Mouse (Mus musculus) myocyte (in vitro differentiated cells): ENCODE data around the gene Tsc1.

Experiments
- E2F4 ChIP-seq: IDR thresholded peaks from one replicate; pipeline ENCODE4 v1.6.1; 2011; ENCODE audit warnings: mild to moderate bottlenecking, control low read depth, moderate library complexity; ENCODE audit not compliant: insufficient read depth
- MAX ChIP-seq: IDR thresholded peaks from one replicate; pipeline ENCODE4 v1.6.1; 2011; ENCODE audit warnings: low read depth, mild to moderate bottlenecking, control low read depth
- MYOD1 ChIP-seq, 3 experiments: IDR thresholded peaks; one replicate each; pipeline ENCODE4 v1.6.1; 2011; ENCODE audit warnings: control low read depth in 2 of 3, low read depth in 2 of 3, mild to moderate bottlenecking in 2 of 3, moderate library complexity in 1 of 3; ENCODE audit not compliant: insufficient read length in 2 of 3, control insufficient read depth in 1 of 3
- POLR2A ChIP-seq: IDR thresholded peaks from one replicate; pipeline ENCODE4 v1.6.1; 2011; ENCODE audit warnings: low read depth, mild to moderate bottlenecking, control low read depth, moderate library complexity; ENCODE audit not compliant: insufficient read length
- POLR2AphosphoS2 ChIP-seq: IDR thresholded peaks from one replicate; pipeline ENCODE4 v1.6.1; 2011; ENCODE audit warnings: low read depth, control low read depth; ENCODE audit not compliant: insufficient read length
- SRF ChIP-seq: IDR thresholded peaks from one replicate; pipeline ENCODE4 v1.6.1; 2011; ENCODE audit warnings: low read depth; ENCODE audit not compliant: control insufficient read depth, insufficient read length
- TCF12 ChIP-seq: IDR thresholded peaks from one replicate; pipeline ENCODE4 v1.6.1; 2011; ENCODE audit warnings: mild to moderate bottlenecking, control low read depth; ENCODE audit not compliant: poor library complexity, insufficient read depth, severe bottlenecking
- USF1 ChIP-seq: IDR thresholded peaks from one replicate; pipeline ENCODE4 v1.6.1; 2011; ENCODE audit warnings: low read depth, mild to moderate bottlenecking, control low read depth, moderate library complexity

- no peak for TF ChIP-seq E2F4
- no peak for TF ChIP-seq TCF12
- no peak for TF ChIP-seq USF1
- TF ChIP-seq POLR2A, result no peak
- no peak for TF ChIP-seq SRF
- TF ChIP-seq MAX, result no peak
- no peak for TF ChIP-seq POLR2AphosphoS2
- no peak for TF ChIP-seq MYOD1 (IDR thresholded peaks at IDR 0.05; ENCODE audit: control insufficient read depth in 1 of 3, insufficient read length in 2 of 3, low read depth in 2 of 3)
These were observed 57.5 kb downstream of the Tsc1 start for GRCm38 (mm10) chr2:28698566-28698965.
